Mouse (Mus musculus): ENCODE data around the gene Slc9a3r2.
A peak's percentile ranks its signal among the peaks of the same experiment; 100 is the strongest.
"Not testable (repeated sequence)": the region's sequence is repeated elsewhere in the genome, so short reads cannot be mapped to it uniquely, and the experiment has no call there.

The Slc9a3r2 gene

DNA sequence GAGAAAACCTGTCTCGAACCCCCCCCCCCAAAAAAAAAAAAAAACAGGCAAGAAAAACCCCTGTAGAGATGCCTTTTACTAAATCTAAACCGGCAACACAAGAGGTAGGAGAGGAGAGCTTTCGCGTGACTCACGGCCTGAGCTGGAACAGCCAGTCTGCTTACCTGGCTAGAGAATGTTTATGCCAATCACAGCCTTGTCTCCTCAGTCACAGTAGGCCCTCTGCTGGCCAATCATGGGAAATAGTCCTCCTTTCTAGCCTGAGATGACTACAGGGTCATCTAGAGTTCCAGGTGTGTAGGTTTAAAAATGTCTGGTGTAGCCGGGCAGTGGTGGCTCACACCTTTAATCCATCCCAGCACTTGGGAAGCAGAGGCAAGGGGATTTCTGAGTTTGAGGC lies 17.3 kb upstream of the Slc9a3r2 start:
- peak; percentile 64 for DNase-seq (ENCODE audit: low read depth, low spot score)

DNA sequence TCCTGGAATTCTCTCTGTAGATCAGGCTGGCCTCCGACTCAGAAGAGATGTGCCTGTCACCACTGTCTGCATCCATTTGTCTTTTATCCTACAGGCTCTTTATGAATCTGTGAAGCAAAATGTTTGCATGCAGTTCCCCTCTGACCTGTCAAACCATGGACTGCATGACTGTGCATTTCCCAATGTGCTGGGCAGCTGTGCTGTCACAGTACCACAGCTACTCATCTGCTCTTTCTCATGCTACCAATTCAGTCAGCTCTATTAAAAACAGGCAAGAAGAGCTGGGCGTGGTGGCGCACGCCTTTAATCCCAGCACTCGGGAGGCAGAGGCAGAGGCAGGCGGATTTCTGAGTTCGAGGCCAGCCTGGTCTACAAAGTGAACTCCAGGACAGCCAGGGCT lies 16.9 kb upstream of the Slc9a3r2 start:
- not testable (repeated sequence) for DNase-seq (ENCODE audit: low read depth, low spot score)

DNA sequence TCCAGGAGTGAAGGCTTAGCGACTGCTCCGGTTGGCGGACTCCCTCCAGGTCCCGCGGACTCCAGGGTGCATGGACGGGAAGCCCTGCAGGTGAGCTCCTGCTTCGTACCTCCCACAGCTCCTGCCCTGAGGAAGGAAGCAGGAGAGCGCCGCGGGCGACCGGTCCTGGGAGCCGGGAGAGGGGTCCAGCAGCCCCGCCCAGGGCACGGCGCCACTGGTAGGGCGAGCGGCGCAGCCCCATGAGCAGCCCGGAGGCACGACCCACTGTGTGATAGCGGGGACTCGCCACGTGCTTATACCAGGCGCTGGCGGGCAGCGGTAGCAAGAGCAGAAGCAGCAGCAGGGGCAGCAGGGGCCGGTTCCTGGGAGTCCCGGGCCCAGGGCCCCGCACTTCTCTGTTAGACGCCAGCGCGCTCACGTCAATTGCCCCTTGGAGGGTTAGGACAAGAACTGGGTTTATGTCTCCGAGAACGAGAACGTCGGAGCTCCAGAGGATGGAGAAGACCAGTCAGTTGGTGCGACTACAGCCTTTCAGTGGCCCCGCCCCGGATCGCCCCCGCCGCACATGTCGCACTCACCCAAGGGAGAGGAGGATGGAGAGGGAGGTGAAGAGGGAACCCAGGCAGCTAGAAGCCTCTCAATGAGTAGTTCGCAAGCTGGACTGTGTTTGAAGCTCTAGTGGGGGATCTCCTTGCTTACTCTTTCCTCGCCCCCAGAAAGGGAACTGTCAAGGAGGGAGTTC lies 8.1 kb upstream of the Slc9a3r2 start, which contains the start of gene Npw:
Npw (minus strand) TSS at position 441 of the 742 bp plus-strand sequence.
- DNase-seq (ENCODE audit: low read depth, low spot score) = peak; percentile 34

DNA sequence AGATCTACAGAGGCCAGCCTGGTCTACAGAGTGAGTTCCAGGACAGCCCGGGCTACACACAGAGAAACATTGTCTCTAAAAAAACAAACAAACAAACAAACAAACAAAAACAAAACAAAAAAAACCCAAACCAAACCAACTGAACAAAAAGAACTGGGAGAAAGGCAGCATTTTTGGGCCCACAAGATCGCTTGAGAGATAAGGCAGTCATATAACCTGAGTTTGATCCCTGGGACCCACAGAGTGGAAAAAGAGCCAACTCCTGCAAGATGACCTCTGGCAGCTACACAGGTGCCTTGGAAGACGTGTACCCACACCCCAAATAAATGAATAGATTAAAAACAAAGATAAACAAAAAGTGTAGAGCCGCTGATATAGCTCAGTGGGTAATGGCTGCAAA lies 4.8 kb upstream of the Slc9a3r2 start:
- no peak for DNase-seq (ENCODE audit: low read depth, low spot score)

DNA sequence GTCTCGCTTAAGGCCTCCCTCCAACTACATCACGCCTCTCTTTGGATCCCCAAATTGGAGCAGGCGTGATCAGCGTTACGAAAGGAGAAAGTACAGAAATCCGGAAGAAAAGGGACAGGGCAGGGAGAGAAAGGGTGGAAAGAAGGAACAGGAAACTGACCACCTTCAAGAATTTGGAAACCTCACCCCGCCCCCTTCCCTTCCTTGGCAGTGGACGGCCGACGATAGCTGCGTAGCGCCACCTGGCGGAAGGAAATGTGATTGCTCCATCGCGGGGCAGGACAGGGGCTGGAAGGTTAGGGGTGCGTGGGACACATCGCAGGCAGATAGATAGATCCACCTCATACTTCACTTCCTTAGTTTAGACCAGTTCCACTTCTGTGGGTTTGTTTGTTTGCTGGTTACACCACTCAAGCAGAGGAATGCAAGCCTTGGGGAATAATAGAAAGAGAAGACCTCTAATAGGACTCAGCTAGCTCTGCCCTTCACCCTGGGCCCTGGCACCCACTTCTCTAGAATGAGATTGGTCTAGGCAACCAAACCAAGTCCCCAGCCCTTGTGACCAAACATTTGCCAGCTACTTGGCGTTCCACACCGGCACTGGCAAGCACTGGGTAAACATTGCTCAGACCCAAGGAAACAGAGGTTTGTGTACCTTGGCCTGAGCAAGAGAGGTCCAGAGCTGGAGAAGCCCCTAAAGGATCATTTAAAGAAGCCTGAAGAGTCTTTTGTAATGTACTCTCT lies 4.0 kb upstream of the Slc9a3r2 start:
- DNase-seq (ENCODE audit: low read depth, low spot score) = peak; percentile 56

DNA sequence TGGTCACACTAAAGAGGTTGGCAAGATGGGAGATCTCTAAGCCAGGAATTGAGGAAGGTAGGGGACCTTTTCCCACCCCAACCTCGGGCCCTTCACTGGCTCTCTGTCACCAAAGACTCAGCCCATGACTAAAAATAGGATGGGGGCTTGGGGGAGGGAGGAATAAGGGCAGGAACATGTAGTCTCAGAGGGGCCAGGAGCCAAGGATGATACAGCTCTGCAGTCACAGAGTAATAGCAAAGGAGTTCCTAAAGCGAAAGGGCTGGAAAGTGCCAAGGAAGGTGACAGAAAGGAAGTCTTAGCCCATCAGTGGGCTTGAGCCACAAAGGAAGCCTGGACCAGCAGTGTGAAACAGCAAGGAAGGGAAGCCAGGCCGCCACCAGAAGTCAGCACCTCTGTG lies 1.7 kb upstream of the Slc9a3r2 start:
- DNase-seq (ENCODE audit: low read depth, low spot score) = no peak

DNA sequence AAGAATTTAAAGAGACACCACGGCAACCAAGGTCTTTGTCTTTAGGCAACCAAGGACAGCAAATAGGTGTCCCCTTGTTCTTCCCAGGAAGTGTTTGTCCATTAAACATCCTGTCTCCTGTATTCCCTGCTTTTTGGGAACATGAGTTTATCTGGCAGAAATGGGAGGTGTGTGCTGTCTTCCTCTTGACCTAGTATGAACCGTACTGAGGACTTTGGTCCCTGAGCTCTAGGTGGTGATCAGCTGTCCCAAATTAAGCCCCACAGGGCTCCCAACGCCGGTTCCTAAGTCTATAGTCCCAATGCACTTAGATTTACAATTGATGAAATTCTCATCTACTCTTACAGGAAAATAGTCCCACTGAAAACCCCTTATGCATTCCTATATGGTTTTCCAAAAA lies 639 bp upstream of the Slc9a3r2 start:
- DNase-seq (ENCODE audit: low read depth, low spot score) = no peak

DNA sequence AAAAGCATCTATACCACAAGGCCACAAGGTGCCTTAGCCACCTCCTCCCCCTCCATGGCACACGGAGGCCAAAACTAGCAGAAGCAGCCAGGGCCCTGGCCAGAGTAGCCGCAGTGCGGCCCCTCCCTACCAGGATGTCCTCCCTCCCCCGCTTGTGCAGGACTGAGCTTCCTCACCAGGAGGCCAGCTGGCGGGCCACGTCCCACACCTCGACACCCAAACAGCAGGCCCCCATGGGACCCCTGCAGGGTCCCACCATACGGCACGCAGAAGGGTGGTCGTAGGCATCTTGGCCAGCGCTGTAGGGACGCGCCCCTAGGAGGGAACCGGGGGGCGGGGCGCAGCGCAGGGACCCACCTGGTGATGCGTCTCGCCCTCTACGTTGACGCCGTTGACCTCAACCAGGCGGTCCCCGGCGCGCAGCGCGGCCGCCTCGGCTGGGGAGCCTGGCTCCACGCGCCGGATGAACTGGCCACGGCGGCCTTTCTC lies 502 bp downstream of the Slc9a3r2 start:
- no peak for DNase-seq (ENCODE audit: low read depth, low spot score)

DNA sequence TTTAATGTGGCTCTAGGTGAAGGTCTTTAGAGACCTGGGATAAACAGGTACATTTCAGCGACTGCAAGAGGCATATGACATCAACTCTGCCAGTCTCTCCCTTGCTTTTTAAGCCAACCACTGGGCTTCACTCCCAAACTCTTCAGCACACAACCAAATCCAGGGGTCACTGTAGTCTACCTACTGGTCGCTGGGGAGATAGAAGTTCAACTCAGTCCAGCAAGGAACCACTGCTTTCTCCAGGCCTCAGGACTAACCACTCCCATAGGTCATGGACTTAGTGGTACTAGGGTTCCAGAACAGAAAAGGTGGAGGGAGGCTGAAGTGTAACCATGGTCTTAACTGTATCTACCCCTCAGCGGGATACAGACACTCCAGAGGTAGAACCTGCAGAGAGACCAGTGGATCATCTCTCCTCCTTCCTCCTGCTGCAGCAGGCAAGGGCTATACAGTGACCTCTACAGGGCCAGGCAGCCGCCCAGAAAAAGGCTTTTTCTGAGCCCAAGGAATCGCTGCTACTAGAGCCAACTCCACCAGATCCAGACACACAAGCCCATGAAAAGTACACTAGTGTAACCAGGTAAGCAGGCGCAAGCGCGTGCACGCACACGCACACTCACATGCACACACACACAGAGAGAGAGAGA lies 1.3 kb downstream of the Slc9a3r2 start:
- DNase-seq (ENCODE audit: low read depth, low spot score) = no peak

DNA sequence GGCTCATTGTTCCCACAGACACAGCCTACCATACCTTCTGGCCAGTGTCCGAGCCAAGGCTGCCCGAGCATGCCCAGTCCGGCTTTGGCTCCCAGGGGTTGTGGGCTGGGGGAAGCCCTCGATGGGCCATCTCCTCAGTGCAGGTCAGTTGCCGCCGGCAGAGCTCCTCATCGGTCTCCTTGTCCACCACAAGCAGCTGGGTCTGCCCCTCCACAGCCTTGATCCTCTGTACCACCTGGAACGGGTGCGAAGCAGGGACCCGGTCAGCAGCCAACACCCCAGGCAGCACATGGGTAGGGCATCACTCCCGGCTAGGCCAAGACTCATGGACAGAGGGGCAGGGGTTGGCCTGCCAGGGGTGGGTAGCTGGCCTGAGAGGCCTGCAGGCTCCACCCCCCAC lies 2.6 kb downstream of the Slc9a3r2 start:
- no peak for DNase-seq (ENCODE audit: low read depth, low spot score)

DNA sequence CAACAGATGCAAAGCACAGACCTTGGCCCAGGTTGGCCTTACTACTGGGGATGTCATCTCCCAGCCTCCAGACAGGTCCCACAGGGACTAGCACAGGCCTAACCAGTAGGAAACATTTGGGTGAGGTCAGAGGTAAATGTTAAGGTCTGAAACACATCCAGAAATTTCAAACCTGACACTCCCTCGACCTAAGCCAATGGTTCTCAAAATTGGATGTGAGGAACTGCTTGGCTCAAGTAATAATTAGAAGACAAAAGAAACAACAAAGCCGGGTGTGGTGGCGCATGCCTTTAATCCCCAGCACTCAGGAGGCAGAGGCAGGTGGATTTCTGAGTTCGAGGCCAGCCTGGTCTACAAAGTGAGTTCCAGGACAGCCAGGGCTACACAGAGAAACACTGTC lies 3.7 kb downstream of the Slc9a3r2 start:
- DNase-seq (ENCODE audit: low read depth, low spot score) = no peak

DNA sequence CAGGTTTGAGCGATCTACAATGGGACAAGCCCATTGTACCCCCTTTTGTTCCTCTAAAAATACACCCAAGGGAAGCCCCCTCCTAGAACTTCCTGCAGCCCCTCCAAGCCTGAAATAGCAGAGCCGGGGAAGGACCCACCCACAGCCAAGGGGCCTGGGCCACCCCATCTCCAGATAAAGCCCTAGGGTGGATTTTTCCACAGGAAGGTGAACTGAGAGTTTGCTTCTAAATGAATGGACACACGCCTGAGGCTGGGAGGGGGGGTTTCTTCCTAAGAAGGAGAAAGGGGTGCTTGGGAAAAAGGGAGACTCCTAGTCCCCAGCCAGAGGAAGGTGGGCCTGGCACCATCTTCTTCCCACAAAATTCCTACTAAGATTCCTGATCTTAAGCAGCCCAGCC lies 4.2 kb downstream of the Slc9a3r2 start:
- no peak for DNase-seq (ENCODE audit: low read depth, low spot score)

DNA sequence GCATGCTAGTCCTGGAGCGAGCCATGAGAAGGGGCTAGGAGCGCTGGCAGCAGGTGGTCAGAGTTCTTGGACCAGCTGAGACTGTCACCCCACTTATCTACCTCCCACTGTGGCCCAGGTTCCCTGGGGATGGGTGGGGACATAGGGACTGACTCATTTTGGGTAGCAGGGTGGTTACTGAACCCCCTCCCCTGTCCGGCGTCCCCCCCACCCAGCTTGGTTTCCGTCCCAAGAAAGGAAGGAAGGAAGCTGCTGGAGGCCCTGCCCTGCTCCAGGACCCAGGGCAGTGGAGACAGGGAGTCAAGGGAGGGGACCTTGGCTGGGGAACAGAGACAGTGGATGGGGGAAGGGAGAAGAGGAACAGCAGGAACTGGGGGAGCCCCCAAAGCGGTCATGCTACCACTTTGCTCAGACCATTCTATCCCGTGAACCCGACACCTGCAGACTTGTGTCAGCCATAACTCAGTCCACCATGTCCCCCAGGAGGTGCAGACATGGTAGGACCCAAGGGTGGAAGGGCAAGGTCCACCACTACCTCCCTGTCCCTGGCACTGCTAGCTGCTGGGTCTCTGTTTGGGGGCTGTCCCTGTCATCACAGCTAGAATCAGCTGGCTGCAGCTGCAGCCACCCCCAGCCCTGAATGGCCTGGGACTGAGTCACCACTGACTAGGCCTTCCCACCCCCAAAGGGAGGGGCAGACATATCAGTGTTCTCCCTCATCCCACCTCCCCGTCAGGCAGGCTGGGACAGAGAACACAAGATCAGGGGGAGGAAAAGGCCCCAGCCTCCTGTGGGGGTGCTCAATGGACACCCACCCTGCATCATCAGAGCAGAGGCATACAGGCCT lies 5.0 kb downstream of the Slc9a3r2 start:
- no peak for DNase-seq (ENCODE audit: low read depth, low spot score)

DNA sequence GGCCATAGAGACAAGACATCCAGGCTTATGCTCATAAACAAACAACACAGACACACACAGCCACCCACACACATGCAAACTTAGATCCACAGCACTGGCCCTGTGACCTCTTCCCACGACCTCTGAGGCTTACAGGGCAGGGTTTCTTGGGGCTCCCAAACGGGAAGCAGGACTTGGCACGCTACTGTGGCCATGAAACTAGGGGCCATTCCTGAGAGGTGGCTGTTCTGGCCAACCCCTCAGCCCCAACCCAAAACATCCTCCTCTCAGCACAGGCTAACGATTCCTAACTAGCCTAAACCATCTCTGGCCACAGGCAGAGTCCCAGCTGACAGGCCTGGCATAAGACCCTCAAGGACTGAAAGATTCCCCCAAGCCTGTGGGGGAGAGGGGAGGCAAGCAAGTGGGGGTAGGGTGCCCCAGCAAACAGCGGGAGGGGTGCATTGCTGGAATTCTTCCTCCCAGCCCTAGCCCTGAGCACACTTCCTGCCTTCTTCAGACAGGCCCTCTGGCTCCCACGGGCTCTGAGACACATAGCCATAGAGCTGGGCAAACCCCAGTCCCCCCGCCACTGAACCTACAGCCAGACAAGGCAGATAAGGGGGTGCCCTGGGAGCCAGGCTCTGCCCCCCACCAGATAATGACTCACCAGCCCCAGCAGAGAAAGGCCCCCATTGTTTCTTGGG lies 6.0 kb downstream of the Slc9a3r2 start:
- DNase-seq (ENCODE audit: low read depth, low spot score) = peak; percentile 34

DNA sequence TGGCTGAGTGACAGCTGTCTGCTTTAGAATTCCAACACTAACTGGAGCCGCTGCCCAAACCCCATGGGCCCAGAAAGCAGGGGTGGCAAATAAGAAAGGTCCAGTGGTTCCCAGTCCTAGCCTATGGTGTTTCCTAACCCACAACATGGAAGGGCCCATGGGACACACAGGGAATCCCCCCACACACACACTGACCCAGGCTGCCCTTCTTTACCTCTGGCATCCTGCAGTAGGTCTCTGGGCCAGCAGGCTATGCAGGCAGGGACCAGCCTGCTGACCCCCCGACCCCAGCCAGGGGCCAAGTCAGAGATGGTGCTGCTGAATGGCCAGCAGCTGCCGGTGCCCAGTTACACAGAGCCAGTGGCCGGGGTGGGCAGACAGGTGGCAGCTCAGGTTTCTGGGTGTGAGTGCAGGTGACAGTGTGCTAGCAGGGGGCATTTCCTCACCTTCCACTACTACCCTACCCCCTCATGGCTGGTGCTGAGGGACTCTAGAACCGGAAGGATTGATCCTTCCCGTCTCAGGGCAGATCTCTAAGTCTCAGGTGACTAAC lies 7.3 kb downstream of the Slc9a3r2 start:
- DNase-seq (ENCODE audit: low read depth, low spot score) = no peak

DNA sequence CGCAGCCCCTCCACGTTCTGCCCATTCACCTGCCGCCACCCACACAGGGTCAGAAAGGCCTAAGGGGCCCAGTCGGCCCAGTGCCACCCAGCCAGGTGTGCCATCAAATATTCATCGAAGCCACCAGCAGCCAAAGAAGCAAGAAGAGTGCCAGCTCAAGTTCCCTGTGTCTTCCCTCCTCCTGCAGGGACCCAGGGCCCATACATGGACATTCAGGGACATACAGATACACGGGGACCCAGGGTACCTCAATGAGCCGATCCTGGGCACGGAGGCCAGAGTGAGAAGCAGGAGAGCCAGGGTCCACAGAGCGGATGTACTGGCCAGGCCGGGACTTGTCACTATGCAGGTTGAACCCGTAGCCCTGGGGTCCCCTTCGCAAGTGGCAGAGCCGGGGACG lies 8.2 kb downstream of the Slc9a3r2 start:
- DNase-seq (ENCODE audit: low read depth, low spot score) = no peak

DNA sequence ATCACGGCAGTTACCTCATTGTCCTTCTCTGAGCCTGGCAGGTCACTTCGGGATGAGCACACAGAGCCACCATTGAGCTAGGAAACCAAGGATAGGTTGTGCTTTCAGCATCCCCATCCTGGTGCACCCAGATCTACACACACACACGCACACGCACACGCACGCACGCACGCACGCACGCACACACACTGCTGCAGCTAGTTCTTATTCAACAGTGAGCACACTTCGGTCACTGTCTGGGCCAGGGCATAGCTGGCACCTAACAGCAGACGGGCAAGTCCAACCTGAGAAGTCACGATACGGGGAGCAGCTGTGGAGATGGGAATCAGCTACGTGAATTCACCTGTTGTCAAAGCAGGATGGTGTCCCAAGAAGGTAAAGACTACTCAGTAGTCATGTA lies 9.5 kb downstream of the Slc9a3r2 start:
- DNase-seq (ENCODE audit: low read depth, low spot score) = no peak

DNA sequence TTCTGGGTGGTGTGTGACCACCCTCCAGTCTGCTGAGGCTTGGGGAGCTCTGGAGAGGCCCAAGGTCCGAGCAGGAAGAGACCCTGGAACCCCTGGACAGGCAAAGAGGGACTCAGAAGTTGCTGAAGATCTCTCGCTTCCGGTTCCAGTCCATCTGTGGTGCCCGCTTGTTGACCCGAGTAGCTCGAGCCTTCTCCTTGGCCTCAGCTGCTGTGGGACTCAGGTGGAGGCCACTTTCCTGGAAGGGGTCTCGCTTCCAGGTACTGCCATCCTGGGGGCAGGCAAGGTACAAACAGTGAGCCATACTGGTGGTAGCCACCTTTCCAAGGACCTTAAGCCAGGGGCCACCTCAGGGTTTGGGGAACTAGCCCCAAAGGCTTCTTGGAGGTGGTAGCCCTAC lies 10.0 kb downstream of the Slc9a3r2 start:
- no peak for DNase-seq (ENCODE audit: low read depth, low spot score)

DNA sequence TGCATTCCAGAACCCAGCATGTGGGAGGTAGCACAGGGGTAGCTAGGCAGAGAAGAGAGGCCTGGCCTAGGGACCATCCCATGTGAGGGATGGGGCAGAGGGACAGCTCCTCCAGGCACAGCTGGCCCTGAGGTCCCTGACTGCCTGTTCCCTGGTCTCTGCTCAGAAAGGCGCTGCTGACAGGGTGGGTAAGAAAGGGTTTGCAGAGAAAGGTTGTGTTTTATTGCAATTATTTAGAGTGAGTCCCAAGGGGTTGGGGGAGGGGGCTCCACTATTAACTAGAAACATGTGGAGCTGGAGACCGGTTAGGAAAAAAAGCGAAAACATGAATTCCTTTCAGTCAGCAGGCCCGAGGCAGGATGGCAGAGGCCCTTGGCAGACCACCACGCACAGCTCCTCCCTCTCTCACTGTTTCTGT lies 10.5 kb downstream of the Slc9a3r2 start:
- DNase-seq (ENCODE audit: low read depth, low spot score) = peak; percentile 70

DNA sequence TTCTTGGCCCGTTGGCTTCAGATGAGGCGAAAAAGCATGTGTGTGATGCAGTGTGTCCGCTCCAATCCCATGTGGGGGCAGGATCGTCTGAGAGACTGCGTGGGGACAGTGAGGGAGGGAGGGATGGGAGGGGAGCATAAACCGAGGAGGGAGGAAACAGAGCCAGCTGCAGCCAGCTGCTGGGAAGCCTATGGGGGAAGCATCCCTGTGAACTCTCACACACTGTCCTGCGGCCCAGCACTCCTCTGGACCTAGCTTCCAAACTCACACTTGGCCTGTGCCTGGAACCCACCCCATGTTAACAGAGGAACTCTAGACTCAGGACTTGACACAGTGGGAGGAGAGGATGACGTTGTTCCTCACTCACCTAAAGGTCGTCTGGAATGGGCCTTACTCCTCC lies 11.3 kb downstream of the Slc9a3r2 start:
- no peak for DNase-seq (ENCODE audit: low read depth, low spot score)

DNA sequence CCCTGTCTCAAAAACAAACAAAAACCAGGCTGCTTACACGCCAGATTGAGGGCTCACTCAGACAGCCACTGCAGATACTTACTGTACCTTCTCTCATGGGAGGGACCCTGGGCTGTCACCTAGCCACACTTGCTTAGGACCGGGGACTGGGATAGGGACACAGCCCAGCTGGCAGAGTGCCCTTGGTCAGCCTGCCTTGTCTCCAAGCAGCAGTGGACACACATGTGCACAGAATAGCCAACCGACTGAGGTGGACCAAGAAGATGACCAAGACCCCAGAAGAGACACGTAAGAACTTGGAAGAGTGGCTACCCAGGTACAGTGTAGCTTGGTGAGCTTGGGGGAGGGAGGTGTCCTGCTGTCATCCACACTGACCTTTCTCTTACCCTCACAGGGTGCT lies 11.9 kb downstream of the Slc9a3r2 start:
- no peak for DNase-seq (ENCODE audit: low read depth, low spot score)
